Mouse (Mus musculus) liver, embryonic 14.5 days (tissue): ENCODE measurements around the gene Hapln3.

Experiments
- CTCF ChIP-seq: IDR thresholded peaks from 2 replicates; pipeline ENCODE4 v1.5.1; 2016; ENCODE audit warnings: antibody characterized with exemption, low read depth, control low read depth
- EP300 ChIP-seq: IDR thresholded peaks from 2 replicates; pipeline ENCODE4 v1.6.1; 2016; ENCODE audit warnings: antibody characterized with exemption, low read depth

DNA sequence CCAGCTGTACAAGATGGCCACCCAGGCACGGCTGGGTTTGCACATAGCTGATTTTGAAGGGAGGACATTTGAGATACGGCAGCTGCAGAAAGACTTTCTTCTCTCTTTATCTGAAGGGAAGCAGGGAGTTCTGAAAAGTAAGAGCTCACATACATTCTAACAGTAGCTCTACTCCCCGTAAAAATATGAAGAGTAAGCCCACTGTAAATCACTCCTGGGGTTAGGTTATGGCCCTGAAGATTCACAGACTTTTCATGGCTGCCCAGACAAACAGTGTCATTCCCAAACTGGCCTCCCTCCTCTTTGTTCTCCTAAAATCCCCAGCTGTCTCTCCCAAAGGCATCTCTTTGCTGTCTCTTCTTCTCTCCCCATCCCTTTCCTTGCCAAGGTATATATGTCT lies 43.0 kb upstream of the Hapln3 start:
- TF ChIP-seq CTCF (no peak), EP300 (no peak)
